Mouse (Mus musculus): ENCODE results near the gene Socs1. TPM values are rescaled to one million over a fixed set of nuclear protein-coding genes. Genes with fewer than 3 reads are reported as not detected.

Gene Socs1
- 0.18 TPM for polyA plus RNA-seq (2014; fragmentation: Illumina TruSeq; extraction: RNeasy Lipid Tissue Mini Kit (QIAGEN cat#74804); ENCODE audit: low read depth, low replicate concordance)

GRCm38 (mm10) chr16:10785371-10786231 is at the start of gene Socs1:
Gene Socs1, minus strand, starts transcription at chr16:10785536.

DNA sequence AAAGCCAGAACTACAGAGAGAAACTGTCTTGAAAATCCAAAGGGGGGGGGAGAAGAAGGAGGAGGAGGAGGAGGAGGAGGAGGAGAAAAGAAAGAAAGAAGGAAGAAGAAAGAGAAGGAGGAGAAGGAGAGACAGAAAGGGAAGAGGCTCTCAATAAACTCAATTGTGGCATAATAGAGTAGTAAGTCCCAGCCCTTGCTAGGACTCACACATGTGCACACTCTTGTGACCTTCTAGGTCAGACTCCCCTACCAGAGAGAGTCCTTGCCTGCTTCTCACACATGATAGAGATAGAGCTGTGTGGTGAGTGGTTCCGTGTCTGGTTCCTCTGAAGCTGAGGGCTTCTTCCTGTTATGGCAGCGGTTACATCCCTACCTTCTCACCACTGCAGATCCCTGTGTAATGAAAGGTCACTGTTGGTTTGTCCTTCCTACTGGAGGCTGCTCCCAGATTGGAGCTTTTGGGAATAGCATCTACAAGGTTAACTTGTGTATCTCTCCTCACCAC is 27.6 kb upstream of the Socs1 start, which contains the start of gene Gm11172:
Gene Gm11172 (plus strand): TSS at position 51 of the 507 bp plus-strand sequence.

DNA sequence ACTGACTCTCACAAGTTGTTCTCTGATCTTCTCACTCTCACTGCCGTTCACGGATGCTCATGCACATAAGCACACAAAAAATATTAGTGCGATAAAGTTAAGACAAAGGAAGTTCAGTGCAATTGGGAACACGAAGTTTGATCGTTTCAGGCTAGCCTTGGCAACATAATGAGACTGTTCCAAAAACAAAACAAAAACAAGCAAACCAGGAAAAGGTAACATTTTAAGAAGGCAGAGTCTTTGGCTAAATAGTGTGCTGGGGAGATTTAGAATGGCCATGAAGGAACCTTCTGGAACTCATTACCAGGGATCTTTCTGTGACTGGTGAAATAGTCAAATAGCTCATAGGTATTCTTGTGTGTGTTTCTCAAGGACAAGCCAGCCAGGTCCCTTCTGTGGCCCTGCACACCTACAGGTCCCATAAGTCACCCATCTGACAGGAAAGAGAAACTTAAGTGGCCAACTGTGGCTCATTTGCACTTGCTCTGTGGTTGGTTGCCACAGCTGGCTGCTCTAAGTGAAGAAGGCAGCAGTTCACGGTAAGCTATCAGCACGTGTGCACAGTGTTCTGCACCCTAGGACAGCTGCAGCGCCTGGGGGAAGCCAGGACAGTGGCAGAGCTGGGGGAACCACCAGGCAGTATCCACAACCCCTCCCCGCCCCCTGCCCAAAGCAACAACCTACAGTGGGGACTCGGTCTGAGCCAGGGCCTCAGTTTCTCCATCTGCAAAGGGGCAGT is 20.6 kb upstream of the Socs1 start, which contains the start of gene Prm1:
Gene Prm1 (minus strand): TSS at position 51 of the 739 bp plus-strand sequence.

GRCm38 (mm10) chr16:10796034-10796433 is 10.7 kb upstream of the Socs1 start, which contains the start of gene Prm2:
Gene Prm2, minus strand, starts transcription at chr16:10796134.

GRCm38 (mm10) chr16:10790702-10791101 is 5.4 kb upstream of the Socs1 start, which contains the start of gene Prm3:
Gene Prm3, minus strand, starts transcription at chr16:10790914.

DNA sequence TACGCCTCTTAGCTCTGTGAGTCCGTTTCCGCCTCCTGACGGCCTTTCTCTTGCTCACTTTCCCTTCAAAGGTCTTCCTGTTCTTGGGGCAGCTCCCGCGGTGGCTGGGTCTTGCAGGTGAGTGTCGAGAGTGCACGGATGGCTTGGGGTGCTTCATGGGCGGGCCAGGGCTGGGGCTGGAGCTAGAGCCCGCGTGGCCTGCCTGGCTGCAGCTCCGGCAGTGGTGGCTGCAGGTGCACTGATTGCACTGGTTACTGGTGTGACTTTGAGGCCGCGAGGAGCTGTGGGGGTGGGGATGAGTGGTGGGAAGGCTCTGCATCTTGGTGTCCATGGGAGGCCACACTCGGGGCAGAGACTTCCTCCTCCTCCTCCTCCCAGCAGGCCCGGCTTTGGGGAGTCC is 2.9 kb upstream of the Socs1 start, which contains the start of gene Tnp2:
Gene Tnp2 (minus strand): TSS at position 390 of the 400 bp plus-strand sequence.

Other genes starting within 250 kb of the Socs1 start
- gene Dexi, start 242.5 kb downstream of the Socs1 start, polyA plus RNA-seq (2014; fragmentation: Illumina TruSeq; extraction: RNeasy Lipid Tissue Mini Kit (QIAGEN cat#74804); ENCODE audit: low read depth, low replicate concordance), result 2.1 TPM
- gene Clec16a, start 240.2 kb downstream of the Socs1 start, polyA plus RNA-seq (2014; fragmentation: Illumina TruSeq; extraction: RNeasy Lipid Tissue Mini Kit (QIAGEN cat#74804); ENCODE audit: low read depth, low replicate concordance), result 14.7 TPM
- gene Tnp2, start 3.1 kb upstream of the Socs1 start, polyA plus RNA-seq (2014; fragmentation: Illumina TruSeq; extraction: RNeasy Lipid Tissue Mini Kit (QIAGEN cat#74804); ENCODE audit: low read depth, low replicate concordance), result 597 TPM
- 16.8 TPM for gene Prm3, start 5.4 kb upstream of the Socs1 start, polyA plus RNA-seq (2014; fragmentation: Illumina TruSeq; extraction: RNeasy Lipid Tissue Mini Kit (QIAGEN cat#74804); ENCODE audit: low read depth, low replicate concordance)
- 58.7 TPM for gene Prm2, start 10.6 kb upstream of the Socs1 start, polyA plus RNA-seq (2014; fragmentation: Illumina TruSeq; extraction: RNeasy Lipid Tissue Mini Kit (QIAGEN cat#74804); ENCODE audit: low read depth, low replicate concordance)
- 4,022 TPM for gene Prm1, start 20.3 kb upstream of the Socs1 start, polyA plus RNA-seq (2014; fragmentation: Illumina TruSeq; extraction: RNeasy Lipid Tissue Mini Kit (QIAGEN cat#74804); ENCODE audit: low read depth, low replicate concordance)
- not detected for gene Gm11172, start 27.4 kb upstream of the Socs1 start, polyA plus RNA-seq (2014; fragmentation: Illumina TruSeq; extraction: RNeasy Lipid Tissue Mini Kit (QIAGEN cat#74804); ENCODE audit: low read depth, low replicate concordance)
- 0.62 TPM for gene Rmi2, start 49.5 kb upstream of the Socs1 start, polyA plus RNA-seq (2014; fragmentation: Illumina TruSeq; extraction: RNeasy Lipid Tissue Mini Kit (QIAGEN cat#74804); ENCODE audit: low read depth, low replicate concordance)

Data from testis, adult 10 weeks (tissue).